Mouse (Mus musculus) layer of hippocampus, adult 9-10 months (tissue): ENCODE results near the gene Tchp.

ENCODE experiments used
- DNase-seq: peaks from one replicate; pipeline ENCODE4 v3.0.0; 2022; ENCODE audit warnings: low spot score

The Tchp gene

DNA sequence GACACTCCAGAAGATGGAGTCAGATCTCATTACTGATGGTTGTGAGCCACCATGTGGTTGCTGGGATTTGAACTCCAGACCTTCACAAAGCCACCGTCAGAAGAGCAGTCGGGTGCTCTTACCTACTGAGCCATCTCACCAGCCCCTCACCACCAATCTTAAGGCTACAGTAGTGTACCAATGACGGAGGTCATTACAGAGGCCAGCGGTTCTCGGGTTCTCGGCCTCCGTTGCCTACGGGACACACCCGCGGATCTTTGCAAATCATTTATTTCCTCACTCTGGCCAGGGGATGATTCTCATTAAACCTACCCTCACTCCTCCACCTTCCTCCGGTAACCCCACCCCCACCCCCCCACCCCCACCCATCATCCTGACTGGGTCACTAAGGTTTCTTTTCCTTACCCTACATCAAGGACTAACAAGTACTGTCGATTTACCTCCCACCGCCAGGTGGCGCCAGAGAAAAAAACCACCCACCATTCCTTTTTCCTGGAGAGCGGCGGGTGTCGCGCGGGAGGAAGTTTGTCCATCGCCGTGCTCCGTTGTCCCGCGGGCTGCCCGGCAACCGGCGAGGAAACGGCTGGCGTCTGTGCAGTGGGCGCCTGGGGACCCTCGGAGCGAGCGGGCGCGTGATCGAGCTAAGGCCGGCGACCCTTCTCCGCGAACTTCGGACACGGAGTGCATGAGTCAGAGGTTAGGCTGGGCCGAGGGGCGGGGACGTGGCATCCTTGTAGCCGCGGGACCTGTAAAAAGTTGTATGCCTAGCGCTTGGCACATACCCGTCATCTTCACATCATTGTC is at the start of gene Tchp:
Tchp (plus strand) TSS at position 496 of the 804 bp plus-strand sequence.
- DNase-seq: peak; percentile 67

DNA sequence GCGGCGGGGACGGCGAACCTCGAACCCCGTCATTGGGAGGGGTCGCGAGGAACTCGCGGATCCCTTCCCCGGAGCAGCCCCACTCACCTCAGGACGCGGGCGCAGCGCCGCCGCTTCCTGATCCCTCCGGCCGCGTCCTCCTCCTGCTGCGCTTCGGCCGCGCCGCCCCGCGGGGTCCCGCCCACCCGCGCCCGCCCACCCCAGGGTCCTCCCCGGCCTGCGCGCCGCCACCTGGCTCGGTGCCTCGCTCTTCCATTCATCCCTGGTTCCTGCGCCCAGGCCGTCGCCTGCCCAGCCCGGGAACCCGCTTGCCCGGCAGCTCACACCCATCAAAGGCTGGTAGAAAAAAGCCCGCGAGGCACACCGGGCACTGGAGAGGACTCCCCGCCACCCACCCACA is 49.3 kb upstream of the Tchp start, which contains the start of gene Trpv4:
Trpv4 (minus strand) TSS at position 167 of the 400 bp plus-strand sequence.
- DNase-seq: no peak

- no peak for DNase-seq
Observed at GRCm38 (mm10) chr5:114661029-114661428, 46.5 kb upstream of the Tchp start.

DNA sequence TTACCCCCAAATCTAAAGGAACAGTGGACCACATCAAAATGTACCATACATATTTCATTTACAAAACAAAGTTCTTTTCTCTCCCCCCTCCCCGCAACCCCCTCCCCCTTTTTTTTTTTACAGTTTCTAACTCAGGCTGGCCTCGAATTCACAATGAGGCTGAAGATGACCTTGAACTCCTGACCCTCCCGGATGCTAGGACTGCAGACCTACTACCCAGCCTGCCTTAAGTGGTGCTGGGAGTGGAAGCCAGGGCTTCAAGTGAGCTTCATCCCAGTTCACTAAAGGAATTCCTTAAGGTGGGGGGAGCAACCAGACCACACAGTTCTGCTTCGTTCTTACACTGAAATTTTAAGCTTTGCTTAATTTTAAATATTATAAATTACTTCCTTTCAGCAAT is 43.4 kb upstream of the Tchp start:
- DNase-seq: no peak

- DNase-seq: no peak
Observed at GRCm38 (mm10) chr5:114664750-114665149, 42.8 kb upstream of the Tchp start.

DNA sequence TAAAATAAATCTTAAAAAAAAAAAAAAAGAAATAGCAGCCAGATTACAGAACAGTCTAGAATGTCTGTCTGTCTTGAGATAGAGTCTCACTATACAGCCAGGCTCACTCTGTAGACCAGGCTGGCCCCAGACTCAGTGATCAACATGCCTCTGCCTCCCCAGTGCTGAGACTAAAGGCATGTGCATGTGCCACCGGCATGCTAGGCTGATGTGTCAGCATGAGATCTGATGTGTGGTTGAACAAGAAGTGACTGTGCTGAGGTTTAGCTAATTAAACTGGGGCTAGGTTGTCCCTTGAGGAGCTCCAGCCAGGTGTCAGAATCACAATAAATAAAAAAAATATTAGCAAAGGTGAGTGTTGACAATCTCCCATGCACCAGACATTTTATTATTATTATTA is 40.9 kb upstream of the Tchp start:
- DNase-seq: no peak

- DNase-seq: peak; percentile 98
Observed at GRCm38 (mm10) chr5:114667228-114667856, 40.2 kb upstream of the Tchp start.

DNA sequence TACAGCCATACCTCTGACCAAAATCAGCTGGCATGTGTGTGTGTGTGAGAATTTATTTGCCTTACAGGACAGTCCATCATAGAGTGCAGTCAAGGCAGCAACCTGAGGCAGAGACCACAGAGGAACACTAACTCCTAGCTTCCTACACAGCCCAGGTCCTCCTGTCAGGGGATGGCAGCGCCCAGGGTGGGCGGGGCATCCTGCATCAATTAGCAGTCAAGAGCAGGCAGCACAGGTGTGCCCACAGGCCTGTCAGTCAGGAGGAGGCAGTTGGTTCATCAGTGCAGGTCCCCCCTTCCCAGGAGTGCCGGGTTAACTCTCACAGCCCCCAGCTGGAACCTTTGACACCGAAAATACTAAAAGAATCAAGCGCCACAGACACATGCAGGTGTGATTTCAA is 38.5 kb upstream of the Tchp start:
- DNase-seq: no peak

DNA sequence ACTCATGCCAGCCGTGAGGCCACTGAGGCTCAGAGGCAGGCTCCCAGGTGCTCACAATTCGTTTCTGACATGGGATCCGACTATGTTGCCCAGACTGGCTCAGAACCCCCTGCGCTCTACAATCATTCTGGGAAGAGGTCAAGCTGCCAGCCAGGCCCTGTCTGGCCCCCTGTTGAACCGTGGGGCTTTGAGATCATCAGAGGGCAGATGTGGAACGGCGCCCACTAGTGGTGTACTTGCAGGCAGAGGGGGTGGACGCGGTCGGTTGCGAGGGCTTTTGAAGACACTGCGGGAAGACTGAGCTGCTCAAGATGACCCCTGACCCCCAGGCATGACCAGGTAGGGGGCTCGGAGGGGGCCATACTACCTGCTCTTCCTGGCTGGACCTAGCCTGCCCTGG is 34.4 kb upstream of the Tchp start:
- no peak for DNase-seq

DNA sequence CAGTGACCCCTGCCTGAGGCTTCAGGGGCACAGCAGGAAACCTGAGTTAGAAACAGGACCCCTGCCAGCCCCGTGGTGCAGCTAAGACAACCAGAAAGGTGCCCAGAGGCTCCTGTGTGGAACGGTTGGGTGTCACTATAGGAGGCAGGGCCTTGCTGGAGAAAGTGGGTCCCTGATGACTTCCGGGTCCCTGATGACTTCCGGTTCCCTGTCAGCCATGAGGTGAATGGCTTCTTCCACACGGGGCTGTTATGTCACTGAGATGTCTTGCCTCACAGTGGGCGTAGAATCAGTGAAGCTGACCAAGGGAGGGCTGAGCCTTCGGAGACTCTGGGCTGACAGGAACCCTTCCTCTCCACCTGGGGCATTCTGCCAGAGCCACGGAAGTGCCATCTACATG is 33.0 kb upstream of the Tchp start:
- DNase-seq: no peak

DNA sequence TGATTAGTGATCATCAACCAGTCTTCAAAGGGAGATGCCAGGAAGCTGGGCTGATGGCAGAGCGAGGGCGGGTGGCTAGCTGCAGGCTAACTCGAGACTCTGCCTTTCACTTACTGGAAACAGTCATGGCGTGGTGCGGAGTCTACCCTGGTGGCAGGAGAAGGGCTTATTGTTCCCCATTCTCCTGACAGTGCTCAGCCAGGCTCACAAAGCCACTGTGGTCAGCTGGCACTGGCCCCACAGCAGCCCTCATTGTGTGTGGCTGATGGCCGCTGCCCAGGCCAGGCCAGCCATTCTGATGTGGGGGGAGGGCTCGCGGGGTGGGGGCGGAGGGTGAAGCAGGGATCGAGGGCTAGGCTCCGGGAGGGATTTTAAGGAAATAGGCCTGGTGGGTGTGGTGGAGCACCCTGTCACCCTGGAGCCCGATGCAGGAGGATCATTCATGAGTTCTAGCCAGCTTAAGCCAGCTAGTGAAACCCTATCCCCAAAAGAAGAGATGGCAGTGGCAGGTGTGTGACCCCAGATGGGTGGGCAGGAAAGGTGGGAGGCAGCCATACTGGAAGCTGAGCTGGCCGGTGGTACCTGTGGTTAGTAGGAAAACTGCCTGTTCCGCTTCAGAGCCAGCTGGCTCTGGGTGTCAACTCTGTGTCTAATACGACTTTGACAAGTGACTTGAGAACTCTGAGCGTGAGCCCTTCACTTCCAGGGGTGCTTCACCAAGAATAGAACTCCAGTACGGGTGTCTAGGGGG is 27.5 kb upstream of the Tchp start:
- no peak for DNase-seq

DNA sequence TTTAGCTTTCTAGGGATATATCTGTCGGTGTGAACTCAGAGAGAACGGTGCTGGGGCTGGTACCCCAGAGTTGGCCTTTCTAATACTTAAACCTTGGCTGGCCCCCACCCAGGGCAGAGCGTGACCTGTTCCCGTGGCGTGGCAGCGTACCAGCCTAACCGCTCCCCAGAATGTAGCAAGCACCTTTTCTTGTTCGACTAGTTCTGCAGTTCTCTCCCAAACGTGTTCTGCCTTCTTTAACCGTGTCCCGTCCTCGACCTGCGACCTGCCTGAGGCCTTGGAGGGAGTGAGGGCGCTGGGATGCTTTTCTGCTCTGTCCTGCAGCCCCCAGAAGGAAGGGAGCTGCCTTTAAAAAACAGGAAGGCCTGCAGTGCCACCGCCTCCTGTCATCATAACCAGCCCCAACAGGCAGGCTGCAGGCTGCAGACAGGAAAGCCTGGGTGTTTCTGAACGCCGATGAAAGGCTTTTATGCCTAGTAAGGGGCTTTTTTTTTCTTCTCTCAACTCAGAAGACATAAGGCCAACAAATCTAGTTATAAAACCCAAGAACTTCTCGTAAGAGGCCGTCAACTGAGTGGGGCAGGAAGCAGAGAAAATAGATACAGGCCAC is 26.8 kb upstream of the Tchp start:
- no peak for DNase-seq

- no peak for DNase-seq
Observed at GRCm38 (mm10) chr5:114681717-114682116, 25.8 kb upstream of the Tchp start.

DNA sequence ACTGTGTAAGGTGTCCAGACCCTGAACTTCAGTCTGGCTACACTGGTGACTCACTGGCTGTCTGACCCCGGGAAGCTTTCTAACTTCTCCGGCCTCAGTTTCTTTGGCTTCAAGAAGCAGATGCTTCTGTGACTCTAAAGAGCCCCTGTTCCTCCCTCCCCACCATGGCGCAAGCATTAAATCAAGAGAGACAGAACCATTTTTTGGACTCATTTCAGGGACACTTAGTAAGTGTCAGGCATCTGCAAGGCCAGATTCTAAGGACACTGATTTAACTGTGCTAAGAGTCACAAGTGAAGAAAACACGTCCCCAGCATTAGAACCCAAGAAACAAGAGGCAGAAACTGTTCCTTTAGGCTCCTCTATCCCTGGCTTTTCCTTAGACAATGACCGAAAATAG is 21.6 kb upstream of the Tchp start:
- no peak for DNase-seq

DNA sequence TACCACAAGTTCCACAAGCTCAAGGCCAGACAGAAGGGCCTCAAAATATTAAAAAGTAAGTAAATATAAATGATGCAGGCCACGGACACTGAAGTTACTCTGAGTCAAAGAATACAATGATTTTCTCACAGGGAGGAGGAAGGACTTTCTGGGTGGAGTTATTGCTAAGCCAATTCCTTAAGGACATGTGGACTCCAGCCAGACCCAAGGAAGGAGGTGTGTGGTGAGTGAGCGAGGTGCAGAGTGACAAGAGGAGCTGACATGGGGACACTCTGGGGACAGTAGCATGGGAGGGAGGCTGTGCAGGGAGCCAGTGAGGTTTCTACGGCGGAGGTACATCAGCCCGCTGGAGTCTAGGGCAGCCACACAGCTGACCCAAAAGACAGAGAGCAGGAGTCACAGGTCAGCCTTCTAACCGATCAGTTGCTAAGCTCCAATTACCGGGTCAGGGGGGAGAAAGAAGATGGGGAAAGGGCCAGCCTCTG is 20.8 kb upstream of the Tchp start:
- no peak for DNase-seq

DNA sequence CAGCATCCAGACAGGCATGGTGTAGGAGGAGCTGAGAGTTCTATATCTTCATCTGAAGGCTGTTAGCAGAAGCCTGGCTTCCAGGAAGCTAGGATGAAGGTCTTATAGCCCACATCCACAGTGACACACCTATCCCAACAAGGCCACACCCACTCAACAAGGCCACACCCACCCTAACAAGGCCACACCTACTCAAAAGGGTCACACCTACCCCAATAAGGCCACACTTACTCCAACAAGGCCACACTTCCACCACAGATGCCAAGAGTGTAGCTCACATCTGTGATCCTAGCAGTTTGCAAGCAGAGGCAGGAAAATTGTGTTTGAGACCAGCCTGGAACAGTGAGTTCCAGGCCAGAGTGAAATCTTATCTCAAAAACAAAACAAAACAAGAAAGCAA is 19.7 kb upstream of the Tchp start:
- no peak for DNase-seq

- DNase-seq: no peak
Observed at GRCm38 (mm10) chr5:114688703-114689102, 18.9 kb upstream of the Tchp start.

GRCm38 (mm10) chr5:114689700-114690366 is 17.7 kb upstream of the Tchp start:
- DNase-seq: no peak

GRCm38 (mm10) chr5:114690633-114691567 is 16.7 kb upstream of the Tchp start, which contains the start of gene Gltp:
Gene Gltp, minus strand, starts transcription at chr5:114690984.
- DNase-seq: peak; percentile 75

DNA sequence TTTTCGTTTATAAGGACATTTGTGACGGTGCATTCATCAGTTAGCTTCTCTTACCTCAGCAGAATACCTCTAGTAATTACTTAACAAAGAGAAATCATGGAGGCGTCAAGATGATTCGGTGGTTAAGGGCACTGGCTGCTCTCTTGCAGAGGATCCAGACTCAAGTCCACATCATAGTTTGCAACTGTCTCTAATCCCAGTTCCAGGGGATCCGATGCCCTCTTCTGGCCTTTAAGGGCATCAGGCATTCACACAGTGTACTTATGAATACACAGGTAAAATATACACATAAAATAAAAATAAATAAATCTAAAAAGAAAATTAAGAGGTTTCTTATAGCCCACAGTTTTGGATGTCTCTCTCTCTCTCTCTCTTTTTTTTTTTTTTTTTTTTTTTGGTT is 11.8 kb upstream of the Tchp start:
- DNase-seq: no peak

- no peak for DNase-seq
Observed at GRCm38 (mm10) chr5:114696939-114697338, 10.6 kb upstream of the Tchp start.
